Mouse (Mus musculus) forebrain, embryonic 10.5 days (tissue): ENCODE results near the gene Baiap2l1. TPM values are rescaled to one million over a fixed set of nuclear protein-coding genes. Genes with fewer than 3 reads are reported as not detected.

Experiments
- DNase-seq: peaks from one replicate; pipeline ENCODE4 v3.0.0-alpha.2; 2017; ENCODE audit warnings: low spot score; ENCODE audit errors: extremely low spot score
- H3K27ac ChIP-seq: fragments of 300-500 bp; sonication (generic); 2 replicates; pipeline ENCODE4 v1.5.1; 2016; ENCODE audit warnings: mild to moderate bottlenecking
- H3K27me3 ChIP-seq: fragments of 300-500 bp; sonication (generic); 2 replicates; pipeline ENCODE4 v1.6.1; 2016; ENCODE audit warnings: mild to moderate bottlenecking; ENCODE audit not compliant: poor library complexity, severe bottlenecking
- H3K36me3 ChIP-seq: fragments of 300-500 bp; sonication (generic); replicated peaks from 2 replicates; pipeline ENCODE4 v1.6.1; 2016; ENCODE audit warnings: mild to moderate bottlenecking, moderate library complexity
- H3K4me1 ChIP-seq: fragments of 300-500 bp; sonication (generic); 2 replicates; pipeline ENCODE4 v1.6.1; 2016
- H3K4me3 ChIP-seq: fragments of 300-500 bp; sonication (generic); 2 replicates; pipeline ENCODE4 v1.5.1; 2016; ENCODE audit warnings: mild to moderate bottlenecking, moderate library complexity
- H3K9me3 ChIP-seq: fragments of 300-500 bp; sonication (generic); 2 replicates; pipeline ENCODE4 v1.6.1; 2016; ENCODE audit warnings: mild to moderate bottlenecking, moderate library complexity
- WGBS: fragments of 180-500 bp; shearing (Covaris S2); methylation state at CpG from one replicate; pipeline ENCODE4 v1.1.7; 2016; 5-methylcytosine and 5-hydroxymethylcytosine counted together
- polyA plus RNA-seq: library from polyadenylated mRNA; unstranded; fragments of >200 nt; fragmentation: Nextera tagmentation; extraction: Ambion mirVana; gene quantifications from 2 replicates; pipeline ENCODE4 v1.2.1, GENCODE M21; 2016

The Baiap2l1 gene
- polyA plus RNA-seq, 1 experiment from 2014 or later, result 5.3 TPM

GRCm38 (mm10) chr5:144276898-144277630, 80.8 kb downstream of the Baiap2l1 start:
- Histone ChIP-seq H3K4me3 (no peak overlapping the region), H3K4me1 (peaks cover 16% of the 10 kb centered on the region), H3K9me3 (no peaks in the 10 kb centered on the region), H3K27me3 (no peaks in the 10 kb centered on the region), H3K27ac (no peak overlapping the region), H3K36me3 (peaks cover 50% of the 10 kb centered on the region)
- WGBS, result 91% methylated on average over 17 of the region's 17 CpGs
- no peak for DNase-seq

GRCm38 (mm10) chr5:144274904-144275303, 83.0 kb downstream of the Baiap2l1 start:
- H3K4me3 ChIP-seq, result no peak overlapping the region
- WGBS, result 67% methylated on average over 6 of the region's 6 CpGs
- H3K36me3 ChIP-seq, result peaks cover 49% of the 10 kb centered on the region
- H3K27ac ChIP-seq, result peak overlapping the region; percentile 0; the same call in 1 of the 2 replicates
- DNase-seq, result no peak
- no peaks in the 10 kb centered on the region for H3K27me3 ChIP-seq
- no peaks in the 10 kb centered on the region for H3K9me3 ChIP-seq
- peaks cover 16% of the 10 kb centered on the region for H3K4me1 ChIP-seq

GRCm38 (mm10) chr5:144271772-144272171, 86.1 kb downstream of the Baiap2l1 start:
- Histone ChIP-seq H3K4me1 (peaks cover 16% of the 10 kb centered on the region), H3K36me3 (peaks cover 51% of the 10 kb centered on the region), H3K27ac (no peak overlapping the region), H3K27me3 (no peaks in the 10 kb centered on the region), H3K9me3 (no peaks in the 10 kb centered on the region), H3K4me3 (no peak overlapping the region)
- DNase-seq, result no peak
- 82% methylated on average over 5 of the region's 5 CpGs for WGBS

- 88% methylated on average over 3 of the region's 3 CpGs for WGBS
- no peaks in the 10 kb centered on the region for H3K9me3 ChIP-seq
- no peaks in the 10 kb centered on the region for H3K27me3 ChIP-seq
- peaks cover 57% of the 10 kb centered on the region for H3K36me3 ChIP-seq
- no peak for DNase-seq
- H3K4me3 ChIP-seq, result no peak overlapping the region
- no peak overlapping the region for H3K27ac ChIP-seq
- H3K4me1 ChIP-seq, result peaks cover 16% of the 10 kb centered on the region
Measured at GRCm38 (mm10) chr5:144271118-144271517, 86.8 kb downstream of the Baiap2l1 start.

- DNase-seq, result no peak
- 94% methylated on average over 8 of the region's 8 CpGs for WGBS
- Histone ChIP-seq H3K27me3 (no peaks in the 10 kb centered on the region), H3K4me3 (no peak overlapping the region), H3K9me3 (no peaks in the 10 kb centered on the region), H3K27ac (no peak overlapping the region), H3K4me1 (peaks cover 10% of the 10 kb centered on the region), H3K36me3 (peaks cover 58% of the 10 kb centered on the region)
Measured at GRCm38 (mm10) chr5:144270420-144270819, 87.5 kb downstream of the Baiap2l1 start.

- 89% methylated on average over 7 of the region's 7 CpGs for WGBS
Measured at GRCm38 (mm10) chr5:144269926-144270325, 88.0 kb downstream of the Baiap2l1 start.

GRCm38 (mm10) chr5:144267535-144268241, 90.2 kb downstream of the Baiap2l1 start:
- no peak overlapping the region for H3K27ac ChIP-seq
- no peak for DNase-seq
- H3K36me3 ChIP-seq, result peaks cover 82% of the 10 kb centered on the region
- WGBS, result 89% methylated on average over 8 of the region's 8 CpGs
- no peaks in the 10 kb centered on the region for H3K9me3 ChIP-seq
- H3K27me3 ChIP-seq, result no peaks in the 10 kb centered on the region
- peaks cover 3% of the 10 kb centered on the region; the same call in 1 of the 2 replicates for H3K4me1 ChIP-seq
- H3K4me3 ChIP-seq, result no peak overlapping the region

More at GRCm38 (mm10) chr5:144269926-144270325, 88.0 kb downstream of the Baiap2l1 start:
- Histone ChIP-seq H3K27ac (no peak overlapping the region), H3K36me3 (peaks cover 62% of the 10 kb centered on the region), H3K9me3 (no peaks in the 10 kb centered on the region), H3K27me3 (no peaks in the 10 kb centered on the region), H3K4me3 (no peak overlapping the region), H3K4me1 (peaks cover 6% of the 10 kb centered on the region)
- no peak for DNase-seq

- no peaks in the 10 kb centered on the region for H3K9me3 ChIP-seq
- no peak overlapping the region for H3K4me3 ChIP-seq
- peaks cover 93% of the 10 kb centered on the region for H3K36me3 ChIP-seq
- H3K4me1 ChIP-seq, result peaks cover 32% of the 10 kb centered on the region
- DNase-seq, result no peak
- WGBS, result 88% methylated on average over 13 of the region's 13 CpGs
- H3K27ac ChIP-seq, result no peak overlapping the region
- no peaks in the 10 kb centered on the region for H3K27me3 ChIP-seq
Measured at GRCm38 (mm10) chr5:144263496-144263895, 94.4 kb downstream of the Baiap2l1 start.

- Histone ChIP-seq H3K4me3 (no peak overlapping the region), H3K27ac (no peak overlapping the region), H3K4me1 (peaks cover 36% of the 10 kb centered on the region), H3K27me3 (no peaks in the 10 kb centered on the region), H3K36me3 (peaks cover 93% of the 10 kb centered on the region), H3K9me3 (no peaks in the 10 kb centered on the region)
- DNase-seq, result no peak
- 94% methylated on average over 9 of the region's 9 CpGs for WGBS
Measured at GRCm38 (mm10) chr5:144263082-144263481, 94.8 kb downstream of the Baiap2l1 start.

GRCm38 (mm10) chr5:144261829-144262228, 96.1 kb downstream of the Baiap2l1 start:
- peaks cover 92% of the 10 kb centered on the region for H3K36me3 ChIP-seq
- peaks cover 49% of the 10 kb centered on the region for H3K4me1 ChIP-seq
- no peak overlapping the region for H3K4me3 ChIP-seq
- WGBS, result 91% methylated on average over 5 of the region's 5 CpGs
- DNase-seq, result no peak
- H3K9me3 ChIP-seq, result no peaks in the 10 kb centered on the region
- H3K27me3 ChIP-seq, result no peaks in the 10 kb centered on the region
- H3K27ac ChIP-seq, result no peak overlapping the region

- H3K9me3 ChIP-seq, result no peaks in the 10 kb centered on the region
- H3K27me3 ChIP-seq, result no peaks in the 10 kb centered on the region
- peaks cover 54% of the 10 kb centered on the region for H3K4me1 ChIP-seq
- H3K36me3 ChIP-seq, result peaks cover 86% of the 10 kb centered on the region
- WGBS, result 83% methylated on average over 9 of the region's 9 CpGs
- H3K4me3 ChIP-seq, result no peak overlapping the region
- DNase-seq, result no peak
- no peak overlapping the region for H3K27ac ChIP-seq
Measured at GRCm38 (mm10) chr5:144261309-144261708, 96.6 kb downstream of the Baiap2l1 start.

GRCm38 (mm10) chr5:144260464-144260863, 97.4 kb downstream of the Baiap2l1 start:
- Histone ChIP-seq H3K36me3 (peaks cover 78% of the 10 kb centered on the region), H3K9me3 (no peaks in the 10 kb centered on the region), H3K4me1 (peaks cover 56% of the 10 kb centered on the region), H3K27me3 (no peaks in the 10 kb centered on the region), H3K27ac (no peak overlapping the region), H3K4me3 (no peak overlapping the region)
- no peak for DNase-seq
- WGBS, result 85% methylated on average over 8 of the region's 8 CpGs

- peaks cover 67% of the 10 kb centered on the region for H3K36me3 ChIP-seq
- DNase-seq, result no peak
- H3K4me1 ChIP-seq, result peaks cover 60% of the 10 kb centered on the region
- no peaks in the 10 kb centered on the region for H3K27me3 ChIP-seq
- H3K4me3 ChIP-seq, result peak overlapping the region; percentile 99; the same call in 1 of the 2 replicates
- H3K27ac ChIP-seq, result peak overlapping the region; percentile 98; the same call in 1 of the 2 replicates
- 70% methylated on average over 6 of the region's 6 CpGs for WGBS
- H3K9me3 ChIP-seq, result no peaks in the 10 kb centered on the region
Measured at GRCm38 (mm10) chr5:144259228-144259627, 98.7 kb downstream of the Baiap2l1 start.
